Mouse (Mus musculus) testis, postnatal 14 days (tissue): ENCODE data around the gene Otop2.

Source experiments
- DNase-seq: peaks from one replicate; pipeline ENCODE4 v3.0.0; 2021; ENCODE audit warnings: low spot score

The Otop2 gene

DNA sequence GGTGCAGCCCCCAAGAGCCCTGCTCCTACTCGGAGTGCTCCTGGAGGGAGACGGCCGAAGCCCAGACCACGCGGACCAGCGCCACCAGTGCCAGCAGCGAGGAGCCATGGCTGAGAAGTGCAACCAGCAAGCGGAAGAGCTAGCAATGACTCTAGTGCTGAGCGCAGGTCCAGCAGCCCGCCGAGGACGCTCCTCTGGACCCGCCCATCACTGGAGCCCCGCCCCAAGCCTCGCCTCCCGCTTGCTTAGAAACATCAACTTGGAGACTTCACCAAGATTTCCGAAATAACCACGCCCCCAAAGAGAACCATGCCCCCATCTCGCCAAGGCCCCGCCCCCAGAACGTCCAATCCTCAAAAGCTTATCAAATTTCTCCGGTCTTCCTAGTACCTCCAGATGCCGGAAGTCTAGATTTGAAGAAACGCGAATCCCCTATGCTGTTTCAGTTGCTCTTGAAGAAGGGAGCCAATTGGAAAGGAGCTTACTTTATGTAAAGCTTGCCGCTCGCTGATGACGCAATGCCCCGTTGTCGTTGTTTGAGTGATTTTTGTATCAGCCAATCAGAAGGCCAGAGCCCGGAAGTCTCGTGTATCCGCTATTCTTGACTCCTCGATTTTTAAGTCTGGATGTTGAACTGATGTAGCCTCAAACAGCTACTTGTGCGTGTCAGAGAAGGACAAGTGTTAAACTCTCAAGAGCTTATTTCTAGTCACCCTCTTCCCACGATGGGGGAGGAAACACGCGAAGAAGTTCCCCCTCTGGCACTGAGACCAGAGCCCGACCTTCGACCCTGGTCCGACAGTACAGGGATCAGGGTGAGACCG, 30.0 kb upstream of the Otop2 start, which contains the start of gene Fdxr:
Fdxr (minus strand) TSS at position 271 of the 824 bp plus-strand sequence.
- peak; percentile 96 for DNase-seq

DNA sequence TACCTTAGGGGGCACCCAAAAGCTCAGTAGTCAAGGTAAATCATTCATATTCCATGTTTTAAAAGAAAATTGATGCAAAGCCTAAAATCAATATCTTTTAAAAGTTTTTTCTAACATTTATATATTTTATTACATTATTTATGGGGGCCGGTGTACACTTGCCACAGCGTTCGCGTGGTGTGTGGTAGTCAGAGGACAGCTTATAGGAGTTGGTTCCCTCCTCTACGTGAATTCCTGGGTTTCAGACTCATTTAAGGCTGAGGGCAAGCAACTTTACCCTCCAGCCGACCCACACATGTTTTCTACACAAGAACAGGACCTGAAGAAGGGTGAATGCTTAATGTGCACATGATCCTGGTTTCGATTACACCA, 29.4 kb upstream of the Otop2 start:
- DNase-seq, result no peak

DNA sequence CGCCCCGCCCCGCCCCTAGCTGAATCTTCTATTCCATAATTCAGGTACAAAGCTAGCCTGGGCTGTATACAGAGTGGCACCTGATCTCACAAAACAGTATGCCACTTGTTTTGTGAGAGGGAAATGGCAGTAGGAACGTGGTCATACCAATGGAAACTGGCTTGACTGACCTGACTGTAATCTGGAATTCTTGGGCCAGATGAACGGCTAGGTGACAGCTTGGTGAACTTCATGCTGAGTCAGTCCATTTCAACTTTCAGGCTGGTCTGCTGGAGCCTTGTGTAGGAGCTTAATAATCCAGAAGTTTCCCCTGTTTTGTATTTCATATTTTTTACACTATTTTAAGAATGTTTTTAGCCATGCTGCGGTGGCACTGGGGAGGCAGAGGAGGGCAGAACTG, 28.8 kb upstream of the Otop2 start:
- no peak for DNase-seq

DNA sequence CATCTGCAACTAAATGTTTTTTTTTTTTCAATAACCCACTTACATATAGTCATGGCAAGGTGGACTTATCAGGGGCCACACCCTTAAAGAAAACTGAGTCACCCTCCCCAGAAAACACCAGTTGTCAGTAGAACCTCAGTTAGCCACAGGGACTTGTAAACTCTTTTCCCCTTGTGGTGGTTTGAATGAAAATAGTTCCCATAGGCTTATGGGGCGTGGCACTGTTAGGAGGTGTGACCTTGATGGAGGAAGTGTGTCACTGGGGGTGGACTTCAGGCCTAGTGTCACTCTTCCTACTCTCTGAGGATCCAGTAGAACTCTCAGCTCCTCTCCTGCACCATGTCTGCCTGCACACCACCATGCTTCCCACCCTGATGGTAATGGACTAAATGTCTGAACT, 27.2 kb upstream of the Otop2 start:
- no peak for DNase-seq

DNA sequence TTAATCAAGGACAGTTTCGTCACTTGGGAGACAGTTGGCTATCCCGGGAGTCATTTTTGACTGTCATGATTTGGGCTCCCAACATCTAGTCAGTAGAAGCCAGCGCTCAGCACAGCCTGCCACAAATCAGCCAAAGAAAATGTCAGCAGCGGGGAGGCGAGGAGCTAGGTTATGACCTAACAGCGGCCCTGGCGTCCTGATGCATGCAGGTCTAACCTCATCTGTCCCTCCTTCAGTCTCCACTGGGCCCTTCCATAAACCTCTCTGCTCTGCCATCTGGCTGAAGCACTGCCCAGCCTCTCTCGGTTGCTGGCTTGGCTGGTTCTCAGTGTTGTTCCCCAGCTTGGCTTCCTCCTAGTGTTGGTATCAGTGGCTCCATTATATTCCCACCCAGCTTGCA, 24.7 kb upstream of the Otop2 start:
- no peak for DNase-seq

DNA sequence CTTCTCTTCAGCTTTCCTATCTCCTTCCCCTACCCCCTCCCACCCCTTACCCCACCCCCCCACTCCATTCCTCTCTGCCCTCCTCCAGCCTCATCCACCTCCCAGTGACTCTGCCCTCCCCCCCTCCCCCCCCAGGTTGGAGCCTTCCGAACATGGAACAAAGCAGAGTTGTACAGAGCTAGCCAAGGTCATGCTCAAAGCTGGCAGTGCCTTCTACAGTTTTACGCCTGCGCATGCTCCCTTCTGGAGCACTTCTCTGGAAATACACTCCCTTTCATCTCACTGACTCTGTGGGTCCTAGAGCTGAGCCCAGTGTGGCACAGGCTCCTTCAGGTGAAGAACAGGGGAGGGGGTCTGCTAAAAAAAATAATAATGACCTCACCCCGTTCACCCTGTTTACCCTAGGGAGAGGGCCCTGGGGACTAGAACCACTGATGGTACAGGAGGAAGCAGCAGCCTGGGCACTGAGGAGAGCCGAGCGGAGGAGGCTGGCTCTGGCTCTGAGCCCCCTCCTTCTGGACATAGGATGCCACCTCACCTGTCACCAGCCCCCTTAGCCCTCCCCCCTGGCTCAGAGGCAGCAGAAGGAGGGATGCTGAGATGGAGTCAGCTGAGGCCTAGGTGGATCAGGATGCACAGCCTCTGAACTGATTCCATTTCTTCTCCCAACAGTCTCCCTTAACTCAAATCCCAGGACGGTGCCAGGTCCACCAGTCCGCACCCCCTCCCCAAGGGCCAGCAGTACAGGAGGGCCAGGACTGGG, 24.1 kb upstream of the Otop2 start:
- DNase-seq, result peak; percentile 61

DNA sequence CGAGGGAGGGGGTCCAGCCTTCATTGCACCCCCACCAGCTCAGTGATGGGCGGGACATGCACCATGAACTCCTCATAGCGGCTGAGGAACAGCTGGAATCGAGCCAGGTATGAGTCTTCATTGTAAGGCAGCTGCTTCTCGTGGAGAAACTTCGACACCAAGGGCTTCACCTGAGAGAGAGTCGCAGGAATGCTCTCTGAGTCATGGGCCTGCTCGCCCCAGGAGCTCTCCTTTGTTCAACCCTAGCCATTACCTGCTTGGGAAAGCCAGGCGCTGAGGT, 23.5 kb upstream of the Otop2 start:
- DNase-seq, result no peak

DNA sequence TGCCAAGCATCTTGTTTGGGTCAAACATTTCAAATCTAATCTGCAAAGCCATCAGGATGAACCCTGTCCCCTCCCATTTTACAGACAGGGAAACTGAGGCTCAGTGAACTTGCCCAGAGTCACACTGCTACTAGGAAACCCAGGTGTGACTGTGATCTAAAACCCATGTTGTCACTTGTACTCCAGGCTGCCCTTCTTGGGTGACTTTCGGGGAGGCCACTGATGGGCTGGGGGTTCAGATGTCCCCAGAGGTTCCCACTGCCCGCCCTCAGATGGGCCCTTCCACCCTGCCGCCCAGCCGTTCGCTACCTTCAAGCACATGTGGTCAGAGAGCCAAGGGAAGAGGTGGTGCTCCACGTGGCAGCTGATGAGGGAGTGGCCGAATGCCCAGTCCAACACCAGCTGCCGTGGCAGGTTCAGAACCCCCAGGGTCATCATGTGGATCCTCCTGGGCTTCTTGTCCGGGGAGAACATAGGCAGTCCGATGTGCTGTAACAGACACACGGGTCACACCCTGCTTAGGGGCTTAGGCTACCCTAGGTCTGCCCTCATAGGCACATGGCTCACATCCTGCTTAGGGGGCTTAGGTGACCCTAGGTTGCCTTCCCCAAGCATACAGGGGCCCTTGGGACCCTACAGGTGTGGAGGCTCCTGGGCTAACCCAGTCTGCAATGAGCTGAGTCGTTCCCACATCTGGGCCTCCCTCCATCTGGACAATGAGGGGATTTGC, 22.9 kb upstream of the Otop2 start:
- DNase-seq, result no peak

DNA sequence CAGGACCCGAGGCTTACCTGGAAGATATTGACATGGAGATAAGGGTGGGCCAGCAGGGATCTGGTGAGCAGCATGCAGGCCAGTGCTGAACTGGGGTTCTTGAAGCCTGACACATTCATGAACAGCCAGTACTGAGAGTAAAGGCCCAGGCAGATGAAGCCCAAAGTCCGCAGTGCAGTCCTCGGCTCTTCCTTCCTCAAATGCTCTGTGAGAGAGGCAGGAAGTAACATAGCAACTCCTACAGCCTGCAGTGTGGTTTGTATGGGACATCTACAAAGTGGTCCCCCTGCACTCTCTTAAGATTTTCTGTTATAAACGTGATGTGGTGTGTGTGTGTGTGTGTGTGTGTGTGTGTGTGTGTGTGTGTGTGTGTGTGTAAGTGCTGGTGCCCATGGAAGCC, 21.7 kb upstream of the Otop2 start:
- DNase-seq, result no peak

DNA sequence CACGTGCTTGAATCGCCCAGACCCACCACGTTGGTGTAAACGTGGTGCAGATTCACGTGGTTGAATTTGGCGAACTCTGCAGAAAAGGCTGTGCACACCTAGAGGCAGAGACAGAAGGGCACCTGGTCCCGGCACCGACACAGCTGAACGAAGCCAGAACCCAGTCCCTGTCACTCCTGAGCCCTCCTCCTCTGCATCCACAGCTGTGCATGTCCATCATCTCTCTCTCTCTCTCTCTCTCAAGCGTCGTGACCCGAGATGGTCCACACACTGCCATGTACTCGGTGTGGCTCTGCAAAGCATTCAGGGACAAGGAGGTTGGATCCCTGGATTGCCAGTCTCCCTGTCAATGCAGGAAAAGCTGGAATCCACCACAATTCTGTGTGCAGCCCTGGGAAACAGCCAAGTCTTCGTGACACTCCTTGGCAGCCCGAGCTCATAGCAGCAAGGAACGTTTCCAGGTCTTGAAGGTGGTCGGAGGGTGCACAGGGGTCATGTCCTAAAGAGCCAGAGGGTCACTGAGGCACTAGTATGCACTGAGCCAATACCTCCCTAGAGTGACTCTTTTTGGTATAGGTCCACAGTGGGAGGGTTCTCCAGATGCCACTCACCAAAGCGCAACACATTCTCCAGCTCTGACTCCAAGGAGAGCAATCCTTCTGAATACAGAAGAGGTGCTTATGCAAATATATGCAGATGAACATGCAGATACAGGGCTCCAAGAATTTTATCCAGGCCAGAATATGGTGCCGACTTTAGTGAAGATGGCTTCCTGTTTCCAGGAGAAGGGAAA, 20.6 kb upstream of the Otop2 start:
- no peak for DNase-seq

DNA sequence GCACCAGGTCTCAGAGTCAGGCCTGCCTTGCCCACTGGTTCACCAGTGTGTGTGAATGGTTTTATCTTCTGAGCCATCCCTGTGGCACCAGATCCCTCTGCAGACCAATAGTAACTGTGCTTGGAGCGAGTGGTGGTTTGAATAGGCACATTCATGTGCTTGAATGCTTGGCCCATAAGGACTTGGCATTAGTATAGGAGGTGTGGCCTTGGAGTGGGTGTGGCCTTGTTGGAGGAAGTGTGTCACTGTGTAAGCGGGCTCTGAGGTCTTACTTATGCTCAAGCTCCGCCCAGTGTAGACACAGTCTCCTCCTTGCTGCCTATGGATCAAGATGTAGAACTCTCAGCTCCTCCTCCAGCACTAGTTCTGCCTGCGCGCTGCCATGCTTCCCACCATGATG, 19.6 kb upstream of the Otop2 start:
- no peak for DNase-seq

DNA sequence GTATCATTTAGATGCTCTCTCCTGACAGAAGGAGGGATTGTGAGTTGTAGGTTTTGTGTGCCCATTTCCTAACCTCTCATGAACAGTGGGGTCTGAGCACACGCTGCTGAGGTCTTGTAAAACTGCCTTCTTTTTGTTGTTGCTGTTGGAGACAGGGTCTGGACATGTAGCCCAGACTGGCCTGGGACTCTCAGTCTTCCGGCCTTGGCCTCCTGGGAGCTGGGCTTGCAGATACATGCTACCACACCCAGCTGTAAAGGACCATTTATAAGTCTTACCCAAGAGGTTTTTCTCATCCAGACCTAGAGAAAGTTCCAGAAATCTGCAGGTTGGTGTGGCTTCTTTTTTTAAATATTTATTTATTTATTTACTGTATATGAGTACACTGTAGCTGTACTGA, 18.7 kb upstream of the Otop2 start:
- no peak for DNase-seq

DNA sequence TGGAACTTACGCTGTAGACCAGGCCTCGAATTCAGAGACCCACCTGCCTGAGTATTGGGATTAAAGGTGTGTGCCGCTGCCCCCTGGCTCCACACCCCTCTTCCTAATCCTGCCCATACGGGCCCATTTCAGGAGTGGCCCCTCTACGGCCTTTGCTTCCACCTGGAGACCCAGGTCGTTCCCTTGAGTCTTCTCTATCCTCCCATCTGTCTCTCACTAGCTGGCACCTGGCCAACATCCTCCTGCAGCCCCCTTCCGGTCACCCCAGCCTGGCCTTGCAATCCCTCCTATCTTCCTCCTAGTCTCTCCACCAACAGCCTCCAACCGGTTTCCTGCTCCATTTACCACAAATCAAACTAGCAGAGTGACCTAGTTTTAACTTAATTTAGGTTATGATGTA, 17.1 kb upstream of the Otop2 start:
- DNase-seq, result no peak

DNA sequence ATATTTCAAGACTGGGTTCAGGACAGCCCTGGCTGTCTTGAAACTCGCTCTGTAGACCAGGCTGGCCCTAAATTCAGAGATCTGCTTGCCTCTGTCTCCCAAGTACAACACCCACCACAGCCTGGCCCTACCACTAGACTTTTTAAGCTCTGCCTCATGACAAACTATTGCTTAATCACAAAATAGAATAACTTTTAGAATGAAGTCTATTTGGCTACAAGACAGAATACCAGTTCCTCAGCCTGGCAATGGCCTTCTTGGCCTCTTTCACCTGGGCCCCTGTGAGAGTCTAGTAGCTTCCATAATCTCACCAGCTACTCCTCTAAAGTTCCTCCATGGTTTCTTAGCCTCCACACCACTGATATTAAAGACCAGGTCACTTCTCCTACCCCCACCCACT, 16.6 kb upstream of the Otop2 start:
- no peak for DNase-seq

DNA sequence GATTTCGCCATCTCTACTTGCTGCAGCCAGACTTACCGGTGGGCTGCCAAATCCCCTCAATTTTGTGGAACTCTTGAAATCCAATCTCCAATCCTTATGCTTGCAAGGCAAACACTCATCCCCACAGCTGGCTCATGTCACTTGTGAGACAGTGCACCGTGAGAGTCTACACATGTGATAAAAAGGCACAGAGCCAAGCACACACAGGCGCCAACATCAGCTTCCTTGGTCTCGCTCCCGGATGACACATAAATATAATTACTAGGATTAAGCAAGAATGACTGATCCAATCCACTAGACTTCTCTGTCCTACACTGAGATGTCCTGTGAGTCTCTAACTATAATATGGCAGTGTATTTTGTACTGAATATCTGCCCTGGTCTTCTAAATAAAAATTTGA, 16.0 kb upstream of the Otop2 start:
- DNase-seq, result peak; percentile 56

DNA sequence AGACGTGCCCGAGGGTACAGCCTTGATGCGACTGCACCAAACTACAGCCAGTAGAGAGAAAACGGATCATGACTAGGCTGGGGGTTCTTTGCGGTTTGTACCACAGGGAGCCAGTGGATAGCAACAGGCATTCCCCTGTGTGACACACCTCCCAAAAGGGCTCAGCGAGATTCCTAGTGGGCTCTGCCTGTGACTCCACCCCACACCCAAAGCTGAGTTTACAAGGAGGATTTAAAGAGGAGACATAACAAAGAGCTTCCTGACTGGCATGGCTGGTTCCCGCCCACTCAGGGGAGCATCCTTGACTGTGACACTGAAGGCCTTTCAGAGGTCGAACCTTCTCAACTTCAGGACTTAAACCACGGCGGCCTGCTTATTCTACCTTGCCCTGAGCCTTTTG, 15.5 kb upstream of the Otop2 start:
- no peak for DNase-seq

DNA sequence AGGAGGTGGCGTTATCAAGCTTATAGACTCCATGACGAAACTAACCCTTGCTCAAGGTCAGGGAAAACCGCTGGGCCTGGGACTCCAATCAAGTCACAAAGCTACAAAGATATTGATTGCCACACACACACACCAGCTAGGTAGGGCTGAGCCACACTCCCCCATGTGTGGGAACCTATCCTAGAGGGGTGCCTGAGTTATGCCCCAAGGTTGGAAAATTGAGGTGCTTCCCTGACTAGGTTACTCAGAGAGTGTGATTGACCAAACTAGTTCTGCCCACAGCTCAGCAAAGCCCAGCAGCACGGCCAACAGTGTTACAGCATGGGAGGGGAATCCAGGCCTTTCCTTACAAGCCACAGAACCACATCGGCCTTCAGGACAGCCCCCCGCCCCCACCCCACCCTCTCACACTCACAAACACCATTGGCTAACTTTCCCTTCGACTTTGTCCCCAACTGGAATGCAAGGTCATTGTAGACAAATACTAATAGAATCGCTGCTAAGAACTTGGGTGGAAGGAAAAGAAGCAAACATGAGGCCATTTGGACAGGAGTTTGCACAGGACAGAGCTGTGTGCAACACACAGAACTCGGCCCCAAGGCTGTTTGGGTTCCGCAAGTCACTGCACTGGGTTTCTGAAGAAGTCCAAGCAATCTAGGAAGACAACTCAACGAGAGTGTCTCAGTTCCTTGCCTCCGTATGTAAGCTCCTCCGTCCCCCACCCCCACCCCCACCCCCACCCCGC, 14.2 kb upstream of the Otop2 start:
- DNase-seq, result no peak

DNA sequence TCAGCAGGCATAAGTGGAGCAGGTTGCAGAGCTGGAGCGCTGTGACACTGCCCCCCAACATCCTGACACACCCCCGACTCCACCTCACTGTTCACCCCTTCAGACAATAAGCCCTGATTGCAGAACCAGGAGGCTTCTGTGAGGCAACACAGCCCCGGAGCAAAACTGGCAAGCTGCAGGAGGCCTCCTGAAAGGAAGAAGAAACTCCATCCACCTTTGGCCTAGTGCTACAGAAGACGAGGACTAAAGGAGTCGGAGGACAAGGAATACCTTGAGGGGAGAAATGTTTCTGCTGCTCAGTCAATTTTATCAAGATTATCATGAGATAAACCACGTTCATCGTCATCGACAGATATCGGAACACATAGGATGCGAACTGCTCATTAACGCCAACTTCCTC, 11.0 kb upstream of the Otop2 start:
- DNase-seq, result no peak

DNA sequence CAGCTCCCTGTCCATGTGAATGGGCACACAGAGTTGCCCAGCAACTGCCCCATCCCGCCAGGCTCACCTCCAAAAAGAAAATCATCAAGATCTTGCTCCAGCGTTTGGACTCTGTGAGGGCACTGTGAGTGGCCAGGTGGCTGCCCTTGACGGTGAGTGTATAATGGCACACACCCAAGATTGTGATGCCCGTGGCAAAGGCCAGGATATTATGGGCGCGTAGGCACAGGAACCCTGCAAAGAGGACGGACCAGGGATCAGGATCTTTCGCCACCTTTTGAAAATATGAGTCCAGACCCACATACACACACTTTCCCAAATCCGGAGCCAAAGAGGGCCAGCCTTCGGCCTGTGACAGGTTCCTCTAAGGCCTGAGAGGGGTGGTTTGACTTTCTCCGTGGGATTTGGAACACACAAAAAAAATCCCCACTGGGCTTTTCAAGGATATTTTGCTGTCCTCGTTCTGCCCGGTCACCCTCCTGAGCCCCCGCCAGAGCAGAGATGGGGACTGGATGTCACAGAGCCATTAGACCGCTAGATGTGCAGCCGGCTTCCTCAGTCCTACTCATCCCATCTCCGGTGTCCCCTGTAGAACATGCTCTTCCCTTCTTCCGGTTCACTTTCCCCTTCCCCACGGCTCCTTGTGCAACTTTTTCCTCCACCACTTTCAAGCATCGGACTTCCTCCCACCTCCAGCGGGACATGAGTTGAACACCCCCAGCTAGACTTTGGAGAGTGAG, 10.3 kb upstream of the Otop2 start:
- no peak for DNase-seq

DNA sequence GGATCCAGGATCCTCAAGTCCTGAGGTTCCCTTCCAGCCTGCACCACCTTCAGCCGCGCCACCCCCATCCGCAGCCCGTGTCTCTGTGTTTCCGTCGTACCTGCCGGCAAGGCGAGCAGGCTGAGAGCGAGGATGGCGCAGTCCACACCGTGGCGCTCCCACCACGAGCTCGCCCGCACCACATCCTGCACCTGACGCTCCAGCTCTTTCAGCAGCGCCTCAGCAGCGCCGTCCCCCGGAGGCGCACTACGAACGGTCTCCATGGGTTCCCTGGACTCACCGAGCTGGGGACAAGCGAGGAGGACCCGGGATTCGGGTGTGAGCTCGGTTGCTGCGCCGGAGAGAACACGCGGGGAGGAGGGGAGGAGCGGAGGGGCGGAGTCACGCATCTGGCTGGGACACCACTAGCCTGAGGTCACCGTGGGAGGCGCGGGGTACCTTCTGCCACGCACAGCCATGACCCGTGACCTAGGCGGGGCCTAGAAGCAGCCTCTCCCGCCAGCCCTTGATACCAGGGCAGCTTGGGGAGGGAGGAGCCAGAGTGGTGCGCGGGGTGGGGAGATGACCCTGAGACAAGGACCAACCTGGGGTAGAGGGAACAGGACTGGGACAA, 9.6 kb upstream of the Otop2 start, which contains the start of gene Fads6:
Fads6 (minus strand) TSS at position 450 of the 613 bp plus-strand sequence.
- peak; percentile 69 for DNase-seq
